Mouse (Mus musculus) embryonic fibroblast, embryonic 13.5 days (primary cell): Measurements from ENCODE around the gene Ankfy1. TPM values are rescaled to one million over a fixed set of nuclear protein-coding genes. Genes with fewer than 3 reads are reported as not detected.

Experiments used
- H3K27ac ChIP-seq: 2 replicates; pipeline ENCODE4 v1.5.1; 2012; ENCODE audit warnings: low read length, control low read depth, inconsistent platforms; ENCODE audit not compliant: insufficient read depth
- H3K4me1 ChIP-seq: 2 replicates; pipeline ENCODE4 v1.6.1; 2011; ENCODE audit warnings: low read length; ENCODE audit not compliant: control insufficient read depth, insufficient read depth
- H3K4me3 ChIP-seq: 2 replicates; pipeline ENCODE4 v1.5.1; 2011; ENCODE audit warnings: mild to moderate bottlenecking, control low read depth, low read length; ENCODE audit not compliant: insufficient read depth
- CTCF ChIP-seq: IDR thresholded peaks from 2 replicates; pipeline ENCODE4 v1.5.1; 2011; ENCODE audit warnings: mild to moderate bottlenecking, control low read depth, low read length, moderate library complexity, borderline replicate concordance; ENCODE audit not compliant: insufficient read depth
- POLR2A ChIP-seq: IDR thresholded peaks from 2 replicates; pipeline ENCODE4 v1.6.1; 2011; ENCODE audit warnings: low read depth, mild to moderate bottlenecking, control low read depth, low read length, moderate library complexity
- polyA plus RNA-seq: library from polyadenylated mRNA; stranded (reverse); fragments of >200 nt; gene quantifications from 2 replicates; pipeline ENCODE4 v1.2.4, GENCODE M21; 2011; ENCODE audit warnings: low read depth; ENCODE audit not compliant: missing spikeins, insufficient read length

Gene Ankfy1
- polyA plus RNA-seq, 1 experiment: 61.5 TPM

- Histone ChIP-seq H3K27ac (no peak overlapping the region), H3K4me3 (no peak overlapping the region), H3K4me1 (peaks cover 15% of the 10 kb centered on the region)
- TF ChIP-seq CTCF (no peak), POLR2A (no peak)
Observed at GRCm38 (mm10) chr11:72803038-72803437, 113.2 kb downstream of the Ankfy1 start.

- no peak for TF ChIP-seq CTCF
- TF ChIP-seq POLR2A: no peak
- Histone ChIP-seq H3K27ac (no peak overlapping the region), H3K4me1 (peaks cover 15% of the 10 kb centered on the region), H3K4me3 (no peak overlapping the region)
Observed at GRCm38 (mm10) chr11:72804586-72804985, 114.8 kb downstream of the Ankfy1 start.

- TF ChIP-seq POLR2A (no peak), CTCF (no peak)
- H3K27ac ChIP-seq: no peak overlapping the region
- peaks cover 15% of the 10 kb centered on the region for H3K4me1 ChIP-seq
- H3K4me3 ChIP-seq: no peak overlapping the region
Observed at GRCm38 (mm10) chr11:72805232-72805631, 115.4 kb downstream of the Ankfy1 start.

GRCm38 (mm10) chr11:72806556-72806955 is 116.8 kb downstream of the Ankfy1 start:
- peaks cover 15% of the 10 kb centered on the region for H3K4me1 ChIP-seq
- no peak overlapping the region; the same call in 1 of the 2 replicates for H3K27ac ChIP-seq
- TF ChIP-seq CTCF: no peak
- TF ChIP-seq POLR2A: no peak
- H3K4me3 ChIP-seq: no peak overlapping the region

GRCm38 (mm10) chr11:72807992-72808391 is 118.2 kb downstream of the Ankfy1 start:
- no peak overlapping the region for H3K4me3 ChIP-seq
- peaks cover 12% of the 10 kb centered on the region for H3K4me1 ChIP-seq
- 0 out of 2 replicates have a peak overlapping the region, but pooled peaks have one; percentile 31 for H3K27ac ChIP-seq
- TF ChIP-seq CTCF (no peak), POLR2A (no peak)

GRCm38 (mm10) chr11:72813687-72814086 is 123.9 kb downstream of the Ankfy1 start:
- no peak for TF ChIP-seq CTCF
- TF ChIP-seq POLR2A: no peak
- no peaks in the 10 kb centered on the region for H3K4me1 ChIP-seq
- no peak overlapping the region for H3K27ac ChIP-seq
- no peak overlapping the region for H3K4me3 ChIP-seq

GRCm38 (mm10) chr11:72814188-72814587 is 124.4 kb downstream of the Ankfy1 start:
- Histone ChIP-seq H3K27ac (no peak overlapping the region), H3K4me3 (no peak overlapping the region), H3K4me1 (no peaks in the 10 kb centered on the region)
- no peak for TF ChIP-seq CTCF
- no peak for TF ChIP-seq POLR2A

- Histone ChIP-seq H3K4me3 (no peak overlapping the region), H3K4me1 (no peaks in the 10 kb centered on the region; the same call in 1 of the 2 replicates), H3K27ac (no peak overlapping the region)
- TF ChIP-seq CTCF: no peak
- no peak for TF ChIP-seq POLR2A
Observed at GRCm38 (mm10) chr11:72816859-72817258, 127.1 kb downstream of the Ankfy1 start.

GRCm38 (mm10) chr11:72818067-72818466 is 128.3 kb downstream of the Ankfy1 start:
- Histone ChIP-seq H3K27ac (no peak overlapping the region), H3K4me3 (no peak overlapping the region), H3K4me1 (no peaks in the 10 kb centered on the region; the same call in 1 of the 2 replicates)
- TF ChIP-seq CTCF (no peak), POLR2A (no peak)

GRCm38 (mm10) chr11:72821041-72821440 is 131.2 kb downstream of the Ankfy1 start:
- TF ChIP-seq POLR2A (no peak), CTCF (no peak)
- no peaks in the 10 kb centered on the region; the same call in 1 of the 2 replicates for H3K4me1 ChIP-seq
- no peak overlapping the region for H3K4me3 ChIP-seq
- H3K27ac ChIP-seq: no peak overlapping the region

Other genes with a start within 250 kb of the Ankfy1 start
- gene Mybbp1a, start 248.7 kb upstream of the Ankfy1 start, polyA plus RNA-seq: 124 and 138 TPM in 2 replicates
- gene Spns2, start 200.1 kb upstream of the Ankfy1 start, polyA plus RNA-seq: 0.45 and 1.3 TPM in 2 replicates
- not detected in 2 replicates for gene Spns3, start 139.5 kb upstream of the Ankfy1 start, polyA plus RNA-seq
- 37.4 and 44.0 TPM in 2 replicates for gene Ube2g1, start 82.7 kb upstream of the Ankfy1 start, polyA plus RNA-seq
- 14.0 and 15.4 TPM in 2 replicates for gene Cyb5d2, start 106.1 kb downstream of the Ankfy1 start, polyA plus RNA-seq
- 30.3 and 47.0 TPM in 2 replicates for gene Zzef1, start 106.2 kb downstream of the Ankfy1 start, polyA plus RNA-seq